Mouse (Mus musculus) intestine, embryonic 15.5 days (tissue): ENCODE measurements around the gene Trip12. TPM values are rescaled to one million over a fixed set of nuclear protein-coding genes. Genes with fewer than 3 reads are reported as not detected.

Experiments
- ATAC-seq: fragments of 200-750 bp; cut with Nextera tagmentation; 2 replicates; pipeline ENCODE4 v1.8.0; 2017; ENCODE audit warnings: moderate TSS enrichment, moderate library complexity
- H3K27ac ChIP-seq: fragments of 300-500 bp; sonication (generic); 2 replicates; pipeline ENCODE4 v1.5.1; 2015; ENCODE audit warnings: mild to moderate bottlenecking, inconsistent platforms
- H3K27me3 ChIP-seq: fragments of 300-500 bp; sonication (generic); replicated peaks from 2 replicates; pipeline ENCODE4 v1.6.1; 2015; ENCODE audit warnings: inconsistent platforms
- H3K36me3 ChIP-seq: fragments of 300-500 bp; sonication (generic); 2 replicates; pipeline ENCODE4 v1.6.1; 2015; ENCODE audit warnings: inconsistent platforms
- H3K4me1 ChIP-seq: fragments of 300-500 bp; sonication (generic); replicated peaks from 2 replicates; pipeline ENCODE4 v1.6.1; 2015; ENCODE audit warnings: inconsistent platforms
- H3K4me2 ChIP-seq: fragments of 300-500 bp; sonication (generic); replicated peaks from 2 replicates; pipeline ENCODE4 v1.6.1; 2015; ENCODE audit warnings: mild to moderate bottlenecking, inconsistent platforms
- H3K4me3 ChIP-seq: fragments of 300-500 bp; sonication (generic); replicated peaks from 2 replicates; pipeline ENCODE4 v1.5.1; 2015; ENCODE audit warnings: inconsistent platforms
- H3K9ac ChIP-seq: fragments of 300-500 bp; sonication (generic); 2 replicates; pipeline ENCODE4 v1.6.1; 2015; ENCODE audit warnings: inconsistent platforms
- H3K9me3 ChIP-seq: fragments of 300-500 bp; sonication (generic); 2 replicates; pipeline ENCODE4 v1.6.1; 2016; ENCODE audit warnings: inconsistent platforms
- WGBS: fragments of 180-500 bp; shearing (Covaris S2); methylation state at CpG from one replicate; pipeline ENCODE4 v1.1.7; 2015; 5-methylcytosine and 5-hydroxymethylcytosine counted together
- polyA plus RNA-seq: library from polyadenylated mRNA; unstranded; fragments of >200 nt; fragmentation: Nextera tagmentation; extraction: Ambion mirVana; gene quantifications from 2 replicates; pipeline ENCODE4 v1.2.1, GENCODE M21; 2015

Trip12 gene
- polyA plus RNA-seq, 1 experiment from 2014 or later, result 54.2 TPM

GRCm38 (mm10) chr1:84872105-84872504 lies 31.8 kb upstream of the Trip12 start:
- Histone ChIP-seq H3K27me3 (no peaks in the 10 kb centered on the region), H3K9ac (no peak overlapping the region), H3K4me3 (no peak overlapping the region), H3K36me3 (no peaks in the 10 kb centered on the region), H3K4me2 (no peak overlapping the region), H3K27ac (no peak overlapping the region), H3K9me3 (no peaks in the 10 kb centered on the region), H3K4me1 (no peaks in the 10 kb centered on the region)
- WGBS, result 23% methylated on average over 3 of the region's 3 CpGs
- peak; percentile 41; the same call in 1 of the 2 replicates for ATAC-seq

GRCm38 (mm10) chr1:84871131-84871530 lies 30.8 kb upstream of the Trip12 start:
- Histone ChIP-seq H3K4me2 (no peak overlapping the region), H3K9me3 (no peaks in the 10 kb centered on the region), H3K36me3 (no peaks in the 10 kb centered on the region), H3K4me1 (no peaks in the 10 kb centered on the region), H3K9ac (no peak overlapping the region), H3K27ac (no peak overlapping the region), H3K4me3 (no peak overlapping the region), H3K27me3 (no peaks in the 10 kb centered on the region)
- ATAC-seq, result no peak
- 63% methylated on average over 6 of the region's 6 CpGs for WGBS

- H3K27ac ChIP-seq, result no peak overlapping the region
- no peaks in the 10 kb centered on the region for H3K4me1 ChIP-seq
- ATAC-seq, result peak; percentile 67
- H3K9ac ChIP-seq, result no peak overlapping the region
- 38% methylated on average over 7 of the region's 7 CpGs for WGBS
- no peaks in the 10 kb centered on the region for H3K36me3 ChIP-seq
- H3K9me3 ChIP-seq, result no peaks in the 10 kb centered on the region
- H3K4me2 ChIP-seq, result peak overlapping the region; percentile 33; the same call in 1 of the 2 replicates
- no peak overlapping the region for H3K4me3 ChIP-seq
- no peaks in the 10 kb centered on the region for H3K27me3 ChIP-seq
Measured at GRCm38 (mm10) chr1:84869498-84869897, 29.2 kb upstream of the Trip12 start.

DNA sequence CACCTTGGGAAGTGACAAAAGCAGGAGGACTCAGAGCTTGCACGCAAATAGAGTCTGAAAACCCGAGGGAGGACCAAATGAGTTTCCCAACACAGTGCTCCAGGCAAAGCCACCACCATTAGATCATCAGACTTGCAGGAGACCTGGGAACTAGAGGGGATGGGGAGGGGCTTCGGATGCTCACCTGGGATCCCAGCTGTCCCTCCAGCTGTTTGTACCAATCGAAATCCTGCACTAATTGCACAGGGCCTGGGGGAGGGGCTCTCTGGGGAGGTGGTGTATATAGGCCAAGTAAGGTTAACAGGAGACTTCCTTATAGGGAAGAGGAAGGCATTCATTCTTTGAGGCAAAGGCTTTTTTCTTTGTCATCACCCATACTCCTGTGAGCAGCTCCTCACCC lies 28.5 kb upstream of the Trip12 start:
- no peak overlapping the region for H3K4me2 ChIP-seq
- H3K27ac ChIP-seq, result no peak overlapping the region
- ATAC-seq, result no peak
- H3K9ac ChIP-seq, result no peak overlapping the region
- H3K36me3 ChIP-seq, result no peaks in the 10 kb centered on the region
- no peaks in the 10 kb centered on the region for H3K27me3 ChIP-seq
- WGBS, result 69% methylated on average over 4 of the region's 4 CpGs
- H3K9me3 ChIP-seq, result no peaks in the 10 kb centered on the region
- no peak overlapping the region for H3K4me3 ChIP-seq
- H3K4me1 ChIP-seq, result no peaks in the 10 kb centered on the region

DNA sequence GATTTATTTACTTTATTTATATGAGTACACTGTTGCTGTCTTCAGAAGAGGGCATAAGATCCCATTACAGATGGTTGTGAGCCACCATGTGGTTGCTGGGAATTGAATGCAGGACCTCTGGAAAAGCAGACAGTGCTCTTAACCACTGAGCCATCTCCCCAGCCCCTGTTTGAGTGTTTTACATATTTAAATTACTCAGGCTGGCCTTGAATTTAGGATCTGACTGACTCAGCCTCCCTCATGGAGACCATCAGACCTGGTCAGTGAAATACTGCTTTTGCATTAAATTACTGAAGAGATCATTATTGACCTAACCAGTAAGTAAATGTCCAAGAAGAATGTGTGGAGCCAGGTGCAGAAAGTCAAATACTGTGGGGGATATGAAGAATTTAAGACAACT lies 28.0 kb upstream of the Trip12 start:
- Histone ChIP-seq H3K27me3 (no peaks in the 10 kb centered on the region), H3K4me1 (no peaks in the 10 kb centered on the region), H3K4me2 (no peak overlapping the region), H3K4me3 (no peak overlapping the region), H3K9me3 (no peaks in the 10 kb centered on the region), H3K36me3 (no peaks in the 10 kb centered on the region), H3K9ac (no peak overlapping the region), H3K27ac (no peak overlapping the region)
- no peak for ATAC-seq

DNA sequence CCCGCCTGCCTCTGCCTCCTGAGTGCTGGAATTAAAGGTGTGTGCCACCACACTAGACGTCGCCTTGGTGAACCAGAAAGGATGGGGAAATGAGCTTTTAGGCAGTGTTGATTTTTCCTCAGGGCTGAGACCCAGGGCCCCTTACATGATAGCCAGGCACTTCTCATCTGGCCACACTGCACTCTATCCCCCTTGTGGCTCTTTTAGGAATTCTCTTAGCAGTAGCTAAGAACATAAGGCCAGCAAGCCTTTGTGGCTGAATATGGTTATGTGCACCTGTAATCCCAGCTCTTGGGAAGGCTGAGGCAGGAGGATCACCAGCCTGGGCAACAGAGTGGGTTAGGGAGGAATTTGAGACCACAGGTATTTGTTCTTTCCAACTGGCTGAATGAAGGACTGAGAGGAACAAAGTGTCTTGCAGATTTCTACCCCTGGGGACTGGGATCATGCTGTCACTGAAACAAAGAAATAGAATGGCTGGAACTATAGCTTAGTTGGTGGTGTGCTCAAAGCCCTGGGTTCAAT lies 26.5 kb upstream of the Trip12 start:
- no peak for ATAC-seq
- H3K36me3 ChIP-seq, result no peaks in the 10 kb centered on the region
- no peak overlapping the region for H3K9ac ChIP-seq
- no peaks in the 10 kb centered on the region for H3K4me1 ChIP-seq
- H3K4me3 ChIP-seq, result no peak overlapping the region
- no peaks in the 10 kb centered on the region for H3K27me3 ChIP-seq
- 89% methylated on average over 3 of the region's 3 CpGs for WGBS
- no peaks in the 10 kb centered on the region for H3K9me3 ChIP-seq
- H3K27ac ChIP-seq, result no peak overlapping the region
- no peak overlapping the region for H3K4me2 ChIP-seq

GRCm38 (mm10) chr1:84866231-84866630 lies 25.9 kb upstream of the Trip12 start:
- Histone ChIP-seq H3K27me3 (no peaks in the 10 kb centered on the region), H3K4me1 (no peaks in the 10 kb centered on the region), H3K4me3 (no peak overlapping the region), H3K36me3 (no peaks in the 10 kb centered on the region), H3K9me3 (no peaks in the 10 kb centered on the region), H3K9ac (no peak overlapping the region), H3K4me2 (no peak overlapping the region), H3K27ac (no peak overlapping the region)
- WGBS, result 90% methylated on average over 6 of the region's 6 CpGs
- no peak for ATAC-seq

- Histone ChIP-seq H3K4me3 (no peak overlapping the region), H3K36me3 (no peaks in the 10 kb centered on the region), H3K9me3 (no peaks in the 10 kb centered on the region), H3K27me3 (no peaks in the 10 kb centered on the region), H3K4me1 (no peaks in the 10 kb centered on the region), H3K9ac (no peak overlapping the region), H3K4me2 (no peak overlapping the region), H3K27ac (no peak overlapping the region)
- no peak for ATAC-seq
- 47% methylated on average over 2 of the region's 2 CpGs for WGBS
Measured at GRCm38 (mm10) chr1:84864645-84865044, 24.3 kb upstream of the Trip12 start.

DNA sequence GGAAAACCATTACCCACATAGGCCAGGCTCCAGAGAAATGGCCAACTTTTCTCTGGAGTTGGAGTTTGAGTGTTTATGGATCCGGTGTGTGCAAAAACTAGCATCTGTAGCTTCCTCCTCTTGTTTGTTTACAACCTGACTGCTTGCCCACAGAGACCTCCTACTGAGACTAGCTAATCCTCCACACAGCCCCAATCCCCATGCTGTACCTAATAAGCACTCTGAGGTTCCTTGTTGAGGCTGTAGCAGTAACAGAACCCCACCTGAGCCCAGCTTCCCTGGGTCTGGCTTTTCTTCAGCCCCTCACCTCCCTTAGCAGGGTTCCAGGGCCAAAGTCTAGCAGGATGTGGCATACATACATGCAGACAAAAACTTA lies 20.9 kb upstream of the Trip12 start:
- H3K4me1 ChIP-seq, result no peaks in the 10 kb centered on the region
- H3K4me2 ChIP-seq, result no peak overlapping the region
- no peak overlapping the region for H3K27ac ChIP-seq
- H3K9me3 ChIP-seq, result no peaks in the 10 kb centered on the region
- no peak overlapping the region for H3K9ac ChIP-seq
- 51% methylated on average over 1 of the region's 1 CpGs for WGBS
- H3K27me3 ChIP-seq, result no peaks in the 10 kb centered on the region
- H3K4me3 ChIP-seq, result no peak overlapping the region
- ATAC-seq, result no peak
- H3K36me3 ChIP-seq, result no peaks in the 10 kb centered on the region

DNA sequence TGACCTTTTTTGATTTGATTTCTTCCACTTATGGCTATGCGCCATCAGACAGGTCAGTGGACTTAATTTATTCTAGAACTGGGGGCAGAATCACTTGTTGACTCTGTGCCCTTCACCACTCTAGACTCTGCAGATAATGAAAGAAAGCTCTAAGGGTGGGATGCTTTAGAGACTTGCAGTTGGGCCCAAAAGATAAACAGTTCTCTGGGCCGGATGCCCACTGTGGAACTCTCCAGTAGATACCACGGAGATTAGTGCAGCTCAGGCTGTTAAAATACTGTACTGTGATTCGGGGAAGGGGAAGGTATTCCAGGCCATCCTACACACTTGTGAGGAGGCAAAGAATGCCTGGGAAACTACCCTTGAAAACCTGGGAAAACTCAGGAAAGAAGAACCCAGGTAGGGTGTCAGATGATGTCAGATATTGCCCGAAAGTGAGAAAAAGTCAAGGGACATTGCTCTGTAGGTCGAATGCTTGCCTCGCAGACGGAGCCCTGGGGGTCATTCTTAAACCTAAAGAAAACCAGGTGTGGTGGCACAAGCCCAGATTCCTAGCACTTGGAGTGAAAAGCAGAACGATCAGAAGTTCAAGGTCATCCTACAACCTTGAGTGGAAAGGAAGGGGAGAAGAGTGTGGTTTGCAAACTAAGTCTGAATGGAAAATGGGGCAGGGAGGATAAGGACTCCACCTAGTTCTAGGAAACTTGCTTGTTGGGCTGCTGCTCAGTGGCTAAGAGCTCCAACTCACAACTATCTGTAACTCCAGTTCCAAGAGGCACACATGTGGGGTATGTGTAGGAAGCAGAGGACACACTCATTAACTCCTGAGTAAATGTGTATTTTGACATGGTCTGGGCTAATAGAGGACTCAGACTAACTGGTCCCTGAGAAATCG lies 20.3 kb upstream of the Trip12 start:
- 68% methylated on average over 10 of the region's 10 CpGs for WGBS
- Histone ChIP-seq H3K36me3 (no peaks in the 10 kb centered on the region), H3K4me2 (no peak overlapping the region), H3K9ac (no peak overlapping the region), H3K27ac (no peak overlapping the region), H3K4me1 (no peaks in the 10 kb centered on the region), H3K27me3 (no peaks in the 10 kb centered on the region), H3K9me3 (no peaks in the 10 kb centered on the region), H3K4me3 (no peak overlapping the region)
- no peak for ATAC-seq

DNA sequence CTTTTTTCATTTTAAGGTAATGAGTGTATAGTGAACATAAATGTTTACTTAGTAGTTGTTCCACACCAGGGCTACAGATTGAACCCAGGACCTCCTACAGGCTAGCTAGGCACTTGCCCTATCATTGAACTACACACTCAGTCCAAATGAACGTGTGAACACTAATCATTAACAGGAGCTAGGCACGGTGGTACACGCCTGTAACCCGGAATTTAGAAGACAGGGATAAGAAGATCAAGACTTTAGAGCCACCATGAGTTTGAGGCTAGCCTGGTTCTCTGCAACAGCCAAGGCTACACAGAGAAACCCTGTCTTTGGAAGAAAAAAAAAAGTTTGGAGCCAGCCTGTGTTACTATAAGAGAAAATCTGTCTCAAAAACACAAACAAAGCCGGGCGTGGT lies 19.3 kb upstream of the Trip12 start:
- Histone ChIP-seq H3K27me3 (no peaks in the 10 kb centered on the region), H3K9ac (no peak overlapping the region), H3K36me3 (no peaks in the 10 kb centered on the region), H3K27ac (no peak overlapping the region), H3K4me3 (no peak overlapping the region), H3K9me3 (no peaks in the 10 kb centered on the region), H3K4me1 (no peaks in the 10 kb centered on the region), H3K4me2 (no peak overlapping the region)
- WGBS, result 80% methylated on average over 6 of the region's 6 CpGs
- no peak for ATAC-seq

DNA sequence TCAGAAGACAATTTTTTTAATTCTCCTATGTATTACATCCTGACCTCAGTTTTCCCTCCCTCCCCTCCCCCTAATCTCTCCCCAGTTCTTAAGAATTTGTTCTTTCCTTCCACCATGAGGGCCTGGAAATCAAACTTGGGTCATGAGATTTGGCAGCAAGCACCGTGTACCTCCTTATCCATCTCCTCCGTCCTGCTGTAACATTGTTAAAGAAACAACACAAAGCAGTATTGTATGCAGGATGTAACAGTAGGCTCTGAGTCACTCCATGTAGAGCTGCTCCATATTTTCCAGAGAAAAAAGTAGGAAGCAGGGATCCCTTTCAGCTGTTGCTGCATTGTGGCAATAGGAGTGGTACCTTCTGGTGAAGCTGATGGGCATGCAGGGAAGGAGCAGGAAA lies 15.4 kb upstream of the Trip12 start:
- no peak for ATAC-seq
- Histone ChIP-seq H3K27me3 (no peaks in the 10 kb centered on the region), H3K36me3 (no peaks in the 10 kb centered on the region), H3K9ac (no peak overlapping the region), H3K4me2 (no peak overlapping the region), H3K4me3 (no peak overlapping the region), H3K27ac (no peak overlapping the region), H3K9me3 (no peaks in the 10 kb centered on the region), H3K4me1 (no peaks in the 10 kb centered on the region)
- WGBS, result 66% methylated on average over 2 of the region's 2 CpGs

DNA sequence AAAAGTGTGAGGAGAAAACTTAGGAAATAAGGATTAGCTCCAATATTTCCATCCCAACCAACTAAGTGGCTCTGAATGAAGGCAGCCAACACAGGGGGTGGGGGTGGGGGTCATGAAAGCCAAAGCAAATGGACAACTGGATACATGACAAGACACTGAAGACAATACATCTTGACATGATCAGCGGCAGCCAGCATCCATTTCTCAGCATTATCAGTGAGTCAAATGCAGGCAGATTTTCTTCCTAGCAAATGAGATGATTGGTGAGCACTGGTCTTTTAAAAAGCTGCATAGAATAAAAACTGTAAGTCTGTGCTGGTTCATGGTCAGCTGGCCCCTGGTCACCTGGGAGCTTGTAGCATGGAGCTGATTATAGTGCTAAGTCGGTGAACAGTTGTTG lies 14.7 kb upstream of the Trip12 start:
- Histone ChIP-seq H3K9me3 (no peaks in the 10 kb centered on the region), H3K27me3 (no peaks in the 10 kb centered on the region), H3K4me3 (no peak overlapping the region), H3K4me1 (no peaks in the 10 kb centered on the region), H3K36me3 (no peaks in the 10 kb centered on the region), H3K9ac (no peak overlapping the region), H3K4me2 (no peak overlapping the region), H3K27ac (no peak overlapping the region)
- no peak for ATAC-seq
- WGBS, result 87% methylated on average over 2 of the region's 2 CpGs
